22 mouse cellular contexts compared by ENCODE assay signal in the genomic region with DNA sequence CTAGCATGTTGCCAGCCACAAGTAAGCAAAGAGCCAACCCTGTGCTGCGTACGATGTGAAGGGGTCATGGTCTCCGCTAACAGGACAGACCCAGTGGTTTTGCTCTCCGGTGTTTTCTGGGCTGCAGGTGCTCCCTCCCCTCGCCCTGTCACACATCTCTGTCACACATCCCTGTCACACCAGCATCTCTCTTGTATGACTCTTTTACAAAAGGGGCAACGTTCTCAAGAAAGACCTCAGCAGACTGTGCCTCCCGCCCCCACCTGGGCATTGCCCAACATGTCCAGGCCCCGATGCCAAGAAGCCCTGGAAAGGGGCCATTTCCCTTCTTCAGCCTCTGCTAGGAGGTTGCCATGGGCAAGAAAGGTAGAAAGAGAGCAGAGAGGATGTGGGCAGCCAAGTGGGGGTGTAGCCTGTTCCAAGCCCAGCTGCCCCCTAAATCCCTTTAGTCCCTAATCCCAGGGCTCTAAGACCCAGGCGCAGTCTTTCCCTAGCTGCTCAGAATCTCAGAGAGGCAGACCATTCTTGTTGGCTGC. TPM values are rescaled to one million over a fixed set of nuclear protein-coding genes. Genes with fewer than 3 reads are reported as not detected.
DNase-seq lines count a peak whose midpoint lies in the region; ATAC-seq and TF ChIP-seq lines count a peak whose summit lies in the region.
"Had no signal": no experiment of that assay in that cellular context is flagged by ENCODE, and none has a peak within 500 bp of the region (broad histone marks: within the 10 kb centered on the region; RNA-seq: fewer than 3 reads in every experiment).

No protein-coding gene starts in this region.

- no peaks in the 10 kb centered on the region for H3K36me3 ChIP-seq in lung, postnatal 0 days (ENCODE audit: insufficient read depth, low read length)
- H3K36me3 ChIP-seq: embryonic facial prominence, embryonic 12.5 days; forebrain, embryonic 12.5 days; heart, embryonic 10.5 days; hindbrain, embryonic 15.5 days; intestine, embryonic 15.5 days; lung, embryonic 15.5 days; midbrain, embryonic 15.5 days had no signal

- DNase-seq in cerebellum, postnatal 25 days, result peak; percentile 39 to 63
- DNase-seq in cerebellum, adult 9-11 months, result no peak
- peak; percentile 71 to 80 for DNase-seq in lung, adult 18-20 months
- no peak for DNase-seq in lung, postnatal 0 days (ENCODE audit: low spot score)
- peak; percentile 38 for DNase-seq in NIH3T3 (ENCODE audit: low read depth)
- DNase-seq in thymus, postnatal 36 days, result no peak
- no peak for DNase-seq in right cerebral cortex, postnatal 10 days (ENCODE audit: low spot score in 2 of 2)
- DNase-seq: cerebellum, adult 9-10 months; heart, postnatal 4 days; kidney, adult 8-10 months; kidney, postnatal 14 days; right cerebral cortex, postnatal 14 days had no signal

- no peak overlapping the region for H3K27ac ChIP-seq in lung, postnatal 0 days (ENCODE audit: low read length)
- H3K27ac ChIP-seq in bone marrow, adult 2 months (ENCODE audit: control insufficient read depth, insufficient read depth, low read depth, low read length, poor library complexity), result peak overlapping the region; percentile 72
- H3K27ac ChIP-seq: embryonic facial prominence, embryonic 12.5 days; forebrain, embryonic 12.5 days; hindbrain, embryonic 15.5 days; intestine, embryonic 15.5 days; lung, embryonic 15.5 days; midbrain, embryonic 15.5 days had no signal

- no peak for TF ChIP-seq EP300 in lung, postnatal 0 days (IDR thresholded peaks at IDR 0.05)

- no peak overlapping the region for H3K9ac ChIP-seq in lung, postnatal 0 days (replicated peaks; ENCODE audit: low read depth)
- H3K9ac ChIP-seq: embryonic facial prominence, embryonic 12.5 days; forebrain, embryonic 12.5 days; hindbrain, embryonic 15.5 days; intestine, embryonic 15.5 days; lung, embryonic 15.5 days; midbrain, embryonic 15.5 days had no signal

- H3K9me3 ChIP-seq in lung, postnatal 0 days (ENCODE audit: low read length), result no peaks in the 10 kb centered on the region
- H3K9me3 ChIP-seq: embryonic facial prominence, embryonic 12.5 days; forebrain, embryonic 12.5 days; heart, embryonic 10.5 days; hindbrain, embryonic 15.5 days; intestine, embryonic 15.5 days; lung, embryonic 15.5 days; megakaryocyte, embryonic 14.5 days; midbrain, embryonic 15.5 days had no signal

- H3K4me2 ChIP-seq in lung, postnatal 0 days (replicated peaks; ENCODE audit: low read depth, low read length), result no peak overlapping the region
- H3K4me2 ChIP-seq: embryonic facial prominence, embryonic 12.5 days; forebrain, embryonic 12.5 days; hindbrain, embryonic 15.5 days; intestine, embryonic 15.5 days; lung, embryonic 15.5 days; midbrain, embryonic 15.5 days had no signal

- no peak for TF ChIP-seq CTCF in lung, postnatal 0 days (IDR thresholded peaks at IDR 0.05)
- TF ChIP-seq CTCF in bone marrow, adult 2 months (IDR thresholded peaks at IDR 0.05; ENCODE audit: control insufficient read depth, insufficient read depth, low read length), result no peak

- H3K27me3 ChIP-seq in lung, postnatal 0 days (replicated peaks; ENCODE audit: insufficient read depth, low read length), result no peaks in the 10 kb centered on the region
- H3K27me3 ChIP-seq: embryonic facial prominence, embryonic 12.5 days; forebrain, embryonic 12.5 days; hindbrain, embryonic 15.5 days; intestine, embryonic 15.5 days; lung, embryonic 15.5 days; midbrain, embryonic 15.5 days had no signal

- H3K4me3 ChIP-seq in lung, postnatal 0 days (ENCODE audit: low read depth, low read length), result no peak overlapping the region
- no peak overlapping the region for H3K4me3 ChIP-seq in bone marrow, adult 2 months (replicated peaks; ENCODE audit: control insufficient read depth, low read depth, low read length)
- H3K4me3 ChIP-seq: embryonic facial prominence, embryonic 12.5 days; forebrain, embryonic 12.5 days; heart, embryonic 10.5 days; hindbrain, embryonic 15.5 days; intestine, embryonic 15.5 days; lung, embryonic 15.5 days; megakaryocyte, embryonic 14.5 days; midbrain, embryonic 15.5 days had no signal

- TF ChIP-seq POLR2A in bone marrow, adult 2 months (IDR thresholded peaks at IDR 0.05; ENCODE audit: borderline replicate concordance, control insufficient read depth, low read depth, low read length), result no peak

- WGBS in lung, postnatal 0 days, result 74% methylated on average over 9 of the region's 9 CpGs
- 65% methylated on average over 9 of the region's 9 CpGs for WGBS in bone marrow, adult 2 months

- no peak for ATAC-seq in lung, postnatal 0 days
- ATAC-seq: activated CD4-positive, CD25-positive, alpha-beta regulatory T cell, adult 4 months; intestine, embryonic 15.5 days; midbrain, embryonic 15.5 days had no signal

- H3K4me1 ChIP-seq in lung, postnatal 0 days (ENCODE audit: insufficient read depth, low read depth, low read length), result peaks cover 9% of the 10 kb centered on the region; the same call in 1 of the 2 replicates
- H3K4me1 ChIP-seq in bone marrow, adult 2 months (ENCODE audit: control insufficient read depth, insufficient read depth, low read length), result peaks cover 13% of the 10 kb centered on the region; the same call in 1 of the 2 replicates
- H3K4me1 ChIP-seq: embryonic facial prominence, embryonic 12.5 days; intestine, embryonic 15.5 days had no signal

RNA-seq across cellular contexts. Expression of a gene that starts 10.8 kb away (rescaled TPM):
- polyA plus RNA-seq in lung, postnatal 0 days (2015; fragmentation: Nextera tagmentation; extraction: Ambion mirVana), result 81.2 and 94.5 TPM in 2 replicates
- 13.7 and 34.3 TPM in 2 replicates for polyA plus RNA-seq in bone marrow, adult 2 months (2011; ENCODE audit: insufficient read depth, insufficient read length, low replicate concordance, missing spikeins)

Comparison
In these comparisons a context has a peak if more than half of its experiments do, and no peak if none do; other contexts are left out.
1. DNase-seq: peak in cerebellum, postnatal 25 days (2 of 2), lung, adult 18-20 months (2 of 2) and NIH3T3 (single experiment); none in cerebellum, adult 9-11 months (single experiment), lung, postnatal 0 days (single experiment), thymus, postnatal 36 days (0 of 2) and right cerebral cortex, postnatal 10 days (0 of 2).